18 mouse cellular contexts compared by ENCODE assay signal in the genomic region with DNA sequence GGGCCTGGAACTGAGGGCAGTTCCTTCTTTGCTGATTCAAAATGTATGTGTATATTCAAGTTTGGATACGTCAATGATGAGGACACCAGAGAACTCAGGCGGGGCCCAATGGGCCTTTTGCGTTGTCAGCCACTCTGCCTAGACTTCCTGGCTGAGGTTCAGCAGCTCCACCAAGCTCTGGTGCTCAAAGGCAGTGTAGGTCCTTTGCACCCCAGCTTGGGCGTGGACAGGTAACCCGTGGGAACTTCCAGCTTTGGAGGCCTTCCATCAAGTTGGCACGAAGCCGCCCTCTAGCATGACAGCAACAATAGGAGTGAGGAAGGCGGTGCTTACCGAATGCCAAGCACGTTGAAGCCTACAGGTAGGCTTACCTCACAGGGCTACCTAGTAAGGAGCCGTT. TPM values are rescaled to one million over a fixed set of nuclear protein-coding genes. Genes with fewer than 3 reads are reported as not detected.
DNase-seq lines count a peak whose midpoint lies in the region; ATAC-seq and TF ChIP-seq lines count a peak whose summit lies in the region.
"Had no signal": no experiment of that assay in that cellular context is flagged by ENCODE, and none has a peak within 500 bp of the region (broad histone marks: within the 10 kb centered on the region; RNA-seq: fewer than 3 reads in every experiment).

No protein-coding gene starts in this region.

- H3K27me3 ChIP-seq in heart, embryonic 15.5 days: no peaks in the 10 kb centered on the region
- H3K27me3 ChIP-seq in testis, adult 2 months (ENCODE audit: control insufficient read depth, insufficient read depth, low read length): no peaks in the 10 kb centered on the region
- H3K27me3 ChIP-seq in stomach, postnatal 0 days (ENCODE audit: control insufficient read depth, insufficient read depth, low read length): no peaks in the 10 kb centered on the region
- H3K27me3 ChIP-seq: forebrain, embryonic 15.5 days; heart, embryonic 12.5 days; liver, embryonic 15.5 days had no signal

- no peak for TF ChIP-seq EP300 in stomach, postnatal 0 days (optimal IDR thresholded peaks at IDR 0.05)

- ATAC-seq in heart, embryonic 15.5 days (replicated peaks; ENCODE audit: insufficient number of reproducible peaks, insufficient read depth, low FRiP score, low read depth): no peak
- ATAC-seq in stomach, postnatal 0 days (ENCODE audit: low FRiP score, low TSS enrichment): peak; percentile 45

- TF ChIP-seq POLR2A in testis, adult 2 months (IDR thresholded peaks at IDR 0.05; ENCODE audit: control insufficient read depth, low read depth, low read length): no peak

- 93% methylated on average over 11 of the region's 11 CpGs for WGBS in heart, embryonic 15.5 days
- WGBS in stomach, postnatal 0 days: 54% methylated on average over 11 of the region's 11 CpGs

- peak overlapping the region; percentile 76; the same call in 1 of the 2 replicates for H3K27ac ChIP-seq in heart, embryonic 15.5 days
- H3K27ac ChIP-seq in testis, adult 2 months (ENCODE audit: control insufficient read depth, insufficient read depth, low read depth, low read length): no peak overlapping the region
- no peak overlapping the region; the same call in 1 of the 2 replicates for H3K27ac ChIP-seq in stomach, postnatal 0 days (replicated peaks)
- H3K27ac ChIP-seq: liver, embryonic 15.5 days had no signal

- no peak overlapping the region for H3K9ac ChIP-seq in heart, embryonic 15.5 days
- no peak overlapping the region for H3K9ac ChIP-seq in stomach, postnatal 0 days (ENCODE audit: low read length)
- H3K9ac ChIP-seq: forebrain, embryonic 15.5 days; heart, embryonic 12.5 days; liver, embryonic 15.5 days had no signal

- H3K4me2 ChIP-seq in heart, embryonic 15.5 days: no peak overlapping the region
- no peak overlapping the region for H3K4me2 ChIP-seq in stomach, postnatal 0 days (replicated peaks; ENCODE audit: low read depth)
- H3K4me2 ChIP-seq: forebrain, embryonic 15.5 days; heart, embryonic 12.5 days; liver, embryonic 15.5 days; midbrain, embryonic 11.5 days had no signal

- no peaks in the 10 kb centered on the region for H3K36me3 ChIP-seq in heart, embryonic 15.5 days
- no peaks in the 10 kb centered on the region for H3K36me3 ChIP-seq in testis, adult 2 months (ENCODE audit: control insufficient read depth, insufficient read depth, low read length)
- no peaks in the 10 kb centered on the region for H3K36me3 ChIP-seq in stomach, postnatal 0 days (ENCODE audit: control insufficient read depth, insufficient read depth, low read length)
- H3K36me3 ChIP-seq: forebrain, embryonic 15.5 days; heart, embryonic 12.5 days; liver, embryonic 15.5 days had no signal

- no peak overlapping the region for H3K4me3 ChIP-seq in heart, embryonic 15.5 days
- H3K4me3 ChIP-seq in testis, adult 2 months (ENCODE audit: control insufficient read depth, low read depth, low read length): peak overlapping the region; percentile 74
- no peak overlapping the region for H3K4me3 ChIP-seq in stomach, postnatal 0 days (ENCODE audit: low read depth, low read length)
- H3K4me3 ChIP-seq: forebrain, embryonic 15.5 days; heart, embryonic 12.5 days; liver, embryonic 15.5 days had no signal

- TF ChIP-seq CTCF in testis, adult 2 months (IDR thresholded peaks at IDR 0.05; ENCODE audit: control insufficient read depth, insufficient read depth, insufficient replicate concordance, low read depth, low read length): no peak
- no peak for TF ChIP-seq CTCF in stomach, postnatal 0 days (IDR thresholded peaks at IDR 0.05; ENCODE audit: low read depth)

- peak; percentile 26 for DNase-seq in cerebellum, adult 9-10 months
- no peak for DNase-seq in cerebellum, postnatal 36 days
- no peak for DNase-seq in heart, adult 9 months (ENCODE audit: low spot score in 2 of 2)
- no peak for DNase-seq in testis, postnatal 10 days (ENCODE audit: low spot score)
- DNase-seq in stomach, postnatal 0 days (ENCODE audit: low spot score): peak; percentile 66
- no peak for DNase-seq in adrenal gland, adult 18-20 months (ENCODE audit: low spot score in 2 of 2)
- DNase-seq: adrenal gland, adult 8-10 months; cerebellum, postnatal 14 days; gastrocnemius, postnatal 25 days; kidney, adult 18-20 months; retina, postnatal 1 day; thymus, adult 2 months had no signal

- H3K9me3 ChIP-seq in heart, embryonic 15.5 days (replicated peaks): no peaks in the 10 kb centered on the region
- H3K9me3 ChIP-seq in stomach, postnatal 0 days (ENCODE audit: control insufficient read depth, low read length): no peaks in the 10 kb centered on the region
- H3K9me3 ChIP-seq: forebrain, embryonic 15.5 days; heart, embryonic 12.5 days; liver, embryonic 15.5 days had no signal

- peaks cover 91% of the 10 kb centered on the region for H3K4me1 ChIP-seq in heart, embryonic 15.5 days (replicated peaks)
- H3K4me1 ChIP-seq in testis, adult 2 months (ENCODE audit: control insufficient read depth, insufficient read depth, low read length): peaks cover 4% of the 10 kb centered on the region; the same call in 1 of the 2 replicates
- H3K4me1 ChIP-seq in stomach, postnatal 0 days (replicated peaks; ENCODE audit: control insufficient read depth, insufficient read depth): peaks cover 12% of the 10 kb centered on the region

RNA-seq across cellular contexts. Expression of a gene that starts 33.4 kb away (rescaled TPM):
- polyA plus RNA-seq in heart, embryonic 15.5 days (2015; fragmentation: Nextera tagmentation; extraction: Ambion mirVana): 23.9 and 30.7 TPM in 2 replicates
- polyA plus RNA-seq in testis, adult 2 months (2012; rRNA removed): 12.6 and 13.6 TPM in 2 replicates
- polyA plus RNA-seq in stomach, postnatal 0 days (2015; fragmentation: Nextera tagmentation; extraction: Ambion mirVana): 24.0 and 26.4 TPM in 2 replicates
- 10 to 100 TPM; 49.1 TPM for total RNA-seq in adrenal gland, adult 18-20 months (2021)

Comparison
In these comparisons a context has a peak if more than half of its experiments do, and no peak if none do; other contexts are left out.
1. DNase-seq: peak in cerebellum, adult 9-10 months (single experiment) and stomach, postnatal 0 days (single experiment); none in cerebellum, postnatal 36 days (0 of 2), heart, adult 9 months (0 of 2), testis, postnatal 10 days (single experiment) and adrenal gland, adult 18-20 months (0 of 2).